Mouse (Mus musculus) neural tube, embryonic 15.5 days (tissue): ENCODE measurements at regions not wholly inside any gene's neighbourhood (a gene's known extent, or its start where the extent isn't known, plus 50 kb on each side); places are given as distances from the start of the nearest gene placed in this dataset.

Experiments used
- ATAC-seq: fragments of 200-750 bp; cut with Nextera tagmentation; 2 replicates; pipeline ENCODE4 v1.8.0; 2017; ENCODE audit warnings: mild to moderate bottlenecking, moderate TSS enrichment, moderate library complexity; ENCODE audit not compliant: low FRiP score
- H3K27ac ChIP-seq: fragments of 300-500 bp; sonication (generic); replicated peaks from 2 replicates; pipeline ENCODE4 v1.5.1; 2015; ENCODE audit warnings: mild to moderate bottlenecking, inconsistent platforms
- H3K27me3 ChIP-seq: fragments of 300-500 bp; sonication (generic); replicated peaks from 2 replicates; pipeline ENCODE4 v1.6.1; 2015; ENCODE audit warnings: inconsistent platforms
- H3K36me3 ChIP-seq: fragments of 300-500 bp; sonication (generic); 2 replicates; pipeline ENCODE4 v1.6.1; 2015; ENCODE audit warnings: inconsistent platforms
- H3K4me1 ChIP-seq: fragments of 300-500 bp; sonication (generic); 2 replicates; pipeline ENCODE4 v1.6.1; 2015; ENCODE audit warnings: inconsistent platforms
- H3K4me2 ChIP-seq: fragments of 300-500 bp; sonication (generic); 2 replicates; pipeline ENCODE4 v1.6.1; 2015; ENCODE audit warnings: inconsistent platforms, mild to moderate bottlenecking, moderate library complexity
- H3K4me3 ChIP-seq: fragments of 300-500 bp; sonication (generic); replicated peaks from 2 replicates; pipeline ENCODE4 v1.5.1; 2015; ENCODE audit warnings: mild to moderate bottlenecking, inconsistent platforms
- H3K9ac ChIP-seq: fragments of 300-500 bp; sonication (generic); replicated peaks from 2 replicates; pipeline ENCODE4 v1.6.1; 2015; ENCODE audit warnings: mild to moderate bottlenecking, inconsistent platforms
- H3K9me3 ChIP-seq: fragments of 300-500 bp; sonication (generic); replicated peaks from 2 replicates; pipeline ENCODE4 v1.6.1; 2016; ENCODE audit warnings: inconsistent platforms
- WGBS: fragments of 180-500 bp; shearing (Covaris S2); methylation state at CpG from one replicate; pipeline ENCODE4 v1.1.7; 2015; ENCODE audit warnings: mixed read lengths; 5-methylcytosine and 5-hydroxymethylcytosine counted together

DNA sequence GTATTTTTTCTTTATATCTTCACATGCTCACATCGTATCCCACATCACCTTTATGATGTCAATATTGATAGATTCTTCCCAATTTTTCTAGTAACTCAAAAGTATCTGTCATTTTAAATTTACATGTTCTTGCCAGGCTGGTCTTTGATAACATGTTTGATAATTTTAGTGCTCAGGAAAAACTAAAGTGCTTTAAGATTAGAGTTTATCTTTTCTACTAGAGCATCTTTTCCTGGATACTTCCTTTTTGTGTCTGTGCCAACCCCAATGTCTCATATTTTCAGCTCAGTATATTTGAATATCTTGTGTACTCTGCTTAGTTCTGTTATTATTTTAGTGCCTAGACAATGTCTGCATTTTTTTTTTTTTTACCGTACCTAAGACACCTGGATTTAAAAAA is 170.2 kb upstream of the Nova1 start:
- Histone ChIP-seq H3K4me2 (no peak overlapping the region), H3K4me3 (no peak overlapping the region), H3K9ac (no peak overlapping the region), H3K27me3 (no peaks in the 10 kb centered on the region), H3K27ac (no peak overlapping the region), H3K9me3 (no peaks in the 10 kb centered on the region), H3K36me3 (no peaks in the 10 kb centered on the region), H3K4me1 (no peaks in the 10 kb centered on the region)
- no peak for ATAC-seq
- WGBS = 84% methylated on average over 2 of the region's 2 CpGs

DNA sequence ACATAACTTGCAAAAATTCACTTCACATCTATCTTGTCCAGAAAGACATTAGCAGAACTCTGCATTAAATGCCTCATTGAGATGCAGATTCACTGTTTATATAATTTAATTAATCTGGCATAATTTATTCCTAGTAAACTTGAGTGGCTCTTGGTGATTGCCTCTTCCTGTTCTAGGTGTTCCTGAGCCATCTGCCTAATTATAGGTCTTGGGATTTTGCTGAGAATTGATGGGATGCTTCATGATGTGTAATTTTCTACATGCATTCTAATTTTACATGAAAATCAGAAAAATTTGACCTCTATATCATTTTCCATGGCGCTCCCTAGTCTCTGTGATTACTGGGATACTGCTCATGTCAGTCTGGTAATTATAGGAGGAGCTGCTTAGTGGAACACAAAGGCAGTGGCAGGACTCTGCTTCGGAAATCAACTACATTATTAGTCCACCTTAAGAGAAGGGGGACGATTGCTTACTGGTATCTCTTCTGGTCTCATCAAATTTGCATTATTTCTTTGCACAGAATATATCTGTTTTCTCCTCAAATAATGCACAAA is 131.6 kb upstream of the Nova1 start:
- Histone ChIP-seq H3K4me2 (no peak overlapping the region), H3K9ac (no peak overlapping the region), H3K27ac (no peak overlapping the region), H3K9me3 (no peaks in the 10 kb centered on the region), H3K27me3 (no peaks in the 10 kb centered on the region), H3K4me3 (no peak overlapping the region), H3K4me1 (no peaks in the 10 kb centered on the region), H3K36me3 (no peaks in the 10 kb centered on the region)
- 66% methylated on average over 3 of the region's 3 CpGs for WGBS
- no peak for ATAC-seq

DNA sequence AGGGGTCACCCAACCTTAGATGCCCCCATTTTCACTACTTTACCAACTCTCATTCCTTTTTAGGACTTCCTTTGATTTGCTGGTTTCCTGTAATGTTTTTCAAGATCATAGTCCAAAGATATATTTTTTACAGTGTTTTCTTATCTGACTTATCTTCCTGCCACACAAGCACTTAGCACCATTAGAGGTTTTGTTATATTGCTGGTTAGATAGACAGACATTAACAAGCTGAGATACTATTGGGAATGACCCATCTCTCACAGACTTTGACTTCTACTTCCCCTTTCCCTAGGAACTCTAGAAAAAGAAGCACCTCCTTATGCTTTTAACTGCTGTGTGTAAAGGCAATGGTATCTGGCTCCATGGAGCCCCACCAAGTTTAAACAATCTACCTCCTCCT is 127.0 kb upstream of the Nova1 start:
- H3K36me3 ChIP-seq = no peaks in the 10 kb centered on the region
- H3K9ac ChIP-seq = no peak overlapping the region
- no peaks in the 10 kb centered on the region for H3K4me1 ChIP-seq
- ATAC-seq = no peak
- H3K9me3 ChIP-seq = no peaks in the 10 kb centered on the region
- no peak overlapping the region for H3K4me3 ChIP-seq
- H3K27me3 ChIP-seq = no peaks in the 10 kb centered on the region
- H3K27ac ChIP-seq = no peak overlapping the region
- H3K4me2 ChIP-seq = no peak overlapping the region

DNA sequence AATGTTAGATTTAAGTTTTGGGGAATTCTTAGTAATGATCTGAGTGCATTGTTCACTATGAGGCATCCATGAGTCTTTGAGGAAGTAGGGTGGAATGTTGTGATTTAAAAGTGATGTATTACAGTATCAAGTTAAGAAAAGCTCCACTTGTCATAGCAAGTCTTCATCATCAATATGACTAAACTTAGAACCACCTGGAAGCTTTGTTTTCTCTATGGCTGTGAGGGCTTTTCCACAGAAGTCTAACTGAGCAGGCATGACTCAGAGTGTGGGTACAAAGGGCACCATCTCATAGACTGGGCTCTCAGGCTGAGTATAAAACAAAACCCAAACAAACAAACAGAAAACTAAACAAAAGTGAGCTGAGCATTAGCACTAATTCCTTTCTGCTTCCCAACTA is 112.4 kb upstream of the Nova1 start:
- Histone ChIP-seq H3K4me1 (no peaks in the 10 kb centered on the region), H3K9ac (no peak overlapping the region), H3K27ac (no peak overlapping the region), H3K36me3 (no peaks in the 10 kb centered on the region), H3K4me2 (no peak overlapping the region), H3K4me3 (no peak overlapping the region), H3K9me3 (no peaks in the 10 kb centered on the region), H3K27me3 (no peaks in the 10 kb centered on the region)
- ATAC-seq = no peak

DNA sequence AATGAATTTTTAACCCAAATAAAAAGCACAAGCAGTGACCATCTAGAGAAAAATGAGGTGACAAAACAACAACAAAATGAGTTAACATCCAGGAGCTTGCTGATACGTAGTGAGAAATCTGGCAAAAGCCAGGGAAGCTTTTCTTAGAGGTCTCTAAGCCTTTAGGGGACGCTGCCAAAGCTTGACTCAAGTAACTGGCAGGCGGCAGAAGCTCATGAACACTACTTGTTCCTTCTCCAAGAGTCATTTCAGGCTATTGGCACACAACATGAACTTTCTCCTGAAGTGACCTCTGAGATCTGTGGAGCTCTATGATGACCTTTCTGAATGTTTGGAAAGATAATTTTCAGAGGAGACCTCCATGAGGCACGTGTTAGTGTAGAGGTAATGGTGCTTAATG is 98.6 kb upstream of the Nova1 start:
- no peaks in the 10 kb centered on the region for H3K9me3 ChIP-seq
- WGBS = 81% methylated on average over 4 of the region's 4 CpGs
- no peak overlapping the region for H3K27ac ChIP-seq
- no peak for ATAC-seq
- H3K27me3 ChIP-seq = no peaks in the 10 kb centered on the region
- H3K9ac ChIP-seq = no peak overlapping the region
- H3K4me3 ChIP-seq = no peak overlapping the region
- no peaks in the 10 kb centered on the region for H3K36me3 ChIP-seq
- H3K4me2 ChIP-seq = no peak overlapping the region
- no peaks in the 10 kb centered on the region for H3K4me1 ChIP-seq

DNA sequence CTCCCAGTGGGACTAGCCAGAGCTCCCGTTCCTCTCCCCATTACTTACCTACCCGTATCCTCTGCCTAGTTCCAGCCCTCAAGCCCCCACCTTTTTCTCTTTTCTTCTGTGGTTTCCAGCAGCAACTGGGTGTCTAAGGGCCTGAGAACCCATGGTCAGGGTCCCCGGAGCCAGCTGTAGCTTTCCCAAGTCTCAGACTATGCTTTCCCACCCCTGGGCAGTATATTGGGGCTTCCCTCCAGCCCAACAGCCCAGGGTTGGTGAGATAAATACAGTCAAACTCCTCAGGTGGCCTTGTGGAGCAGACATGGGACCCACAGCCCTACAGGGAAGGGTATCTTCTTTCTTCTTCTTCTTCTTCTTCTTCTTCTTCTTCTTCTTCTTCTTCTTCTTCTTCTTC is 59.4 kb upstream of the Nova1 start:
- ATAC-seq = no peak
- Histone ChIP-seq H3K4me2 (no peak overlapping the region), H3K36me3 (no peaks in the 10 kb centered on the region), H3K9ac (no peak overlapping the region), H3K9me3 (no peaks in the 10 kb centered on the region), H3K4me3 (no peak overlapping the region), H3K4me1 (no peaks in the 10 kb centered on the region), H3K27ac (no peak overlapping the region), H3K27me3 (no peaks in the 10 kb centered on the region)
- WGBS = 98% methylated on average over 3 of the region's 3 CpGs

DNA sequence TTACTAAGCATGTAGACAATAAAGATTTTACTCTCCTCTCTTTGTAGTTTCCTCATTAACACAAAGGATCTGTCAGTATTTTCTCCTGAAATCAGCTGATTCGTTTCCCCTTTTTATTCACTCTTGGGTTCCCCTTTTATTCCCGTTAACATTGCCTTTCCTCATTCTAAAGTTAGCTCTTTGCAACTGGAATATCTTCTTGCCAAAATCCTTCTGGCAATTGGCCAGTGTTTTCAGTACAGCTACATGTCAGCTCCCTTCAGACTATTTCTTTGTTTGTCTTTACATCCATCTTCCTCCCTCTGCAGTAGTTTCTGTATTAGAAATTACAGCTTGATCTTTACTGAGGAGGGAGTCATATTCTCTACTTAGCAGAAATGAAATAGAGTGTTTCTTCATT is 51.4 kb upstream of the Nova1 start:
- Histone ChIP-seq H3K27ac (no peak overlapping the region), H3K9ac (no peak overlapping the region), H3K9me3 (no peaks in the 10 kb centered on the region), H3K4me3 (no peak overlapping the region), H3K36me3 (no peaks in the 10 kb centered on the region), H3K27me3 (no peaks in the 10 kb centered on the region), H3K4me2 (no peak overlapping the region), H3K4me1 (no peaks in the 10 kb centered on the region)
- ATAC-seq = no peak
- 43% methylated on average over 2 of the region's 2 CpGs for WGBS
